ENCODE assay signal across 8 mouse cellular contexts in the genomic region with DNA sequence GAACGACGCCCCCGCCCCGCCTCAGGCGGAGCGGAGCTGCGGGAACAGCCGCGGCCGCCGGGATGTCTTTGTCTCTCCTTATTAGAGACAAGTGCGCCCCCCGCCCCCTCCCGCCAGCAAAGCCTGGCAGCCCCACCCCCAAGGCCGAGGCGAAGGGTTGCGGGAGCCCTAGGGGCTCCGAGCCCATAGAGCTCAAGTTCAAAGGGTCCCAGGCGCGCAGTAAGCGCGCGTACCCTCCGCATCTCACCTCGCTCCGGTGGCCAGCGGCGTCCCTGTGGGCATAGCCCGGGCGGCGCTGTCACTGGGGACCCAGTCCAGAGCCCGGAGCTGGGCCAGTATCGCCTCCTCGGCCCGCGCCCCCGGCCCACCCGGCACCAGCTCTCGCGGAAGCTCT. TPM values are rescaled to one million over a fixed set of nuclear protein-coding genes. Genes with fewer than 3 reads are reported as not detected.
A peak's percentile ranks its signal among the peaks of the same experiment; 100 is the strongest.
DNase-seq lines count a peak whose midpoint lies in the region; ATAC-seq lines count a peak whose summit lies in the region.

No protein-coding gene starts in this region.

- no peak for DNase-seq in heart, adult 8-10 months (ENCODE audit: low spot score)
- peak; percentile 7 for DNase-seq in ES-CJ7 (ENCODE audit: low read depth, low spot score)
- DNase-seq in liver, embryonic 13.5 days: no peak
- DNase-seq in urinary bladder, postnatal 25 days (ENCODE audit: low spot score): no peak
- DNase-seq in adrenal gland, adult 18-20 months (ENCODE audit: low spot score in 2 of 2): no peak

- H3K9me3 ChIP-seq in heart, embryonic 12.5 days (replicated peaks): no peaks in the 10 kb centered on the region
- no peaks in the 10 kb centered on the region for H3K9me3 ChIP-seq in forebrain, embryonic 15.5 days
- H3K9me3 ChIP-seq in liver, embryonic 13.5 days (replicated peaks): no peaks in the 10 kb centered on the region

- 0 out of 2 replicates have a peak, but pooled peaks cover 3% of the 10 kb centered on the region for H3K36me3 ChIP-seq in heart, embryonic 12.5 days
- H3K36me3 ChIP-seq in forebrain, embryonic 15.5 days: no peaks in the 10 kb centered on the region
- no peaks in the 10 kb centered on the region for H3K36me3 ChIP-seq in liver, embryonic 13.5 days

- ATAC-seq in heart, embryonic 12.5 days (ENCODE audit: insufficient number of reproducible peaks, low FRiP score): peak; percentile 19
- ATAC-seq in forebrain, embryonic 15.5 days (replicated peaks): peak; percentile 54
- peak; percentile 24 for ATAC-seq in liver, embryonic 13.5 days (ENCODE audit: low read depth)
- ATAC-seq in activated CD4-positive, CD25-positive, alpha-beta regulatory T cell, adult 4 months: no peak

- peaks cover 71% of the 10 kb centered on the region for H3K4me1 ChIP-seq in heart, embryonic 12.5 days (replicated peaks)
- H3K4me1 ChIP-seq in forebrain, embryonic 15.5 days: peaks cover 44% of the 10 kb centered on the region
- peaks cover 6% of the 10 kb centered on the region for H3K4me1 ChIP-seq in liver, embryonic 13.5 days (replicated peaks)

- H3K4me3 ChIP-seq in heart, embryonic 12.5 days: peak overlapping the region; percentile 81
- peak overlapping the region; percentile 82 for H3K4me3 ChIP-seq in forebrain, embryonic 15.5 days
- H3K4me3 ChIP-seq in liver, embryonic 13.5 days (replicated peaks): peak overlapping the region; percentile 54

- 1% methylated on average over 40 of the region's 40 CpGs for WGBS in heart, embryonic 12.5 days
- 1% methylated on average over 40 of the region's 40 CpGs for WGBS in forebrain, embryonic 15.5 days
- WGBS in liver, embryonic 13.5 days (ENCODE audit: insufficient replicate concordance): 2% methylated on average over 37 of the region's 40 CpGs

- peak overlapping the region; percentile 77 for H3K4me2 ChIP-seq in heart, embryonic 12.5 days
- H3K4me2 ChIP-seq in forebrain, embryonic 15.5 days (replicated peaks): peak overlapping the region; percentile 69
- H3K4me2 ChIP-seq in liver, embryonic 13.5 days: peak overlapping the region; percentile 67

- peak overlapping the region; percentile 89 for H3K9ac ChIP-seq in heart, embryonic 12.5 days
- peak overlapping the region; percentile 73 for H3K9ac ChIP-seq in forebrain, embryonic 15.5 days (replicated peaks)
- H3K9ac ChIP-seq in liver, embryonic 13.5 days: peak overlapping the region; percentile 53

- H3K27ac ChIP-seq in heart, embryonic 12.5 days (ENCODE audit: poor library complexity, severe bottlenecking): peak overlapping the region; percentile 87
- peak overlapping the region; percentile 75 for H3K27ac ChIP-seq in forebrain, embryonic 15.5 days (replicated peaks)
- H3K27ac ChIP-seq in liver, embryonic 13.5 days: no peak overlapping the region

- H3K27me3 ChIP-seq in heart, embryonic 12.5 days (replicated peaks): 0 out of 2 replicates have a peak, but pooled peaks cover 6% of the 10 kb centered on the region
- H3K27me3 ChIP-seq in forebrain, embryonic 15.5 days: peaks cover 9% of the 10 kb centered on the region; the same call in 1 of the 2 replicates
- H3K27me3 ChIP-seq in liver, embryonic 13.5 days: peaks cover 88% of the 10 kb centered on the region

RNA-seq across cellular contexts. Expression of gene Cacna1h, which starts 0.4 kb away (rescaled TPM):
- polyA plus RNA-seq in heart, embryonic 12.5 days (2016; fragmentation: Nextera tagmentation; extraction: Ambion mirVana): 13.5 and 16.3 TPM in 2 replicates
- total RNA-seq in heart, adult 8-10 months (2022): 1 to 10 TPM; 3.9 to 9.7 (median 7.7) TPM
- 13.8 and 15.8 TPM in 2 replicates for polyA plus RNA-seq in forebrain, embryonic 15.5 days (2015; fragmentation: Nextera tagmentation; extraction: Ambion mirVana)
- 0.39 and 0.66 TPM in 2 replicates for polyA plus RNA-seq in liver, embryonic 13.5 days (2015; fragmentation: Nextera tagmentation; extraction: Ambion mirVana)
- not detected for polyA plus RNA-seq in activated CD4-positive, CD25-positive, alpha-beta regulatory T cell, adult 4 months (2017; shearing (Covaris generic))
- 10 to 100 TPM; 69.5 to 83.9 TPM for total RNA-seq in adrenal gland, adult 18-20 months (2021)

RNA-seq across cellular contexts. Expression of gene Tekt4, which starts 21.2 kb away (rescaled TPM):
- 0.45 and 0.54 TPM in 2 replicates for polyA plus RNA-seq in heart, embryonic 12.5 days (2016; fragmentation: Nextera tagmentation; extraction: Ambion mirVana)
- under 1 TPM in 3 of 4 experiments, not detected in 1; 0.28 to 0.46 (median 0.33) TPM for total RNA-seq in heart, adult 8-10 months (2022)
- 1.00 and 1.9 TPM in 2 replicates for polyA plus RNA-seq in forebrain, embryonic 15.5 days (2015; fragmentation: Nextera tagmentation; extraction: Ambion mirVana)
- not detected in 2 replicates for polyA plus RNA-seq in liver, embryonic 13.5 days (2015; fragmentation: Nextera tagmentation; extraction: Ambion mirVana)
- not detected for polyA plus RNA-seq in activated CD4-positive, CD25-positive, alpha-beta regulatory T cell, adult 4 months (2017; shearing (Covaris generic))
- not detected for total RNA-seq in adrenal gland, adult 18-20 months (2021)
